Mouse (Mus musculus) layer of hippocampus, postnatal 14 days (tissue): ENCODE measurements at regions not wholly inside any gene's neighbourhood (a gene's known extent, or its start where the extent isn't known, plus 50 kb on each side); places are given as distances from the start of the nearest gene placed in this dataset.

Experiments used
- DNase-seq, 2 experiments: peaks; one replicate each; pipeline ENCODE4 v3.0.0; 2021 to 2022; ENCODE audit warnings: low spot score in 2 of 2, mixed read lengths in 1 of 2

DNA sequence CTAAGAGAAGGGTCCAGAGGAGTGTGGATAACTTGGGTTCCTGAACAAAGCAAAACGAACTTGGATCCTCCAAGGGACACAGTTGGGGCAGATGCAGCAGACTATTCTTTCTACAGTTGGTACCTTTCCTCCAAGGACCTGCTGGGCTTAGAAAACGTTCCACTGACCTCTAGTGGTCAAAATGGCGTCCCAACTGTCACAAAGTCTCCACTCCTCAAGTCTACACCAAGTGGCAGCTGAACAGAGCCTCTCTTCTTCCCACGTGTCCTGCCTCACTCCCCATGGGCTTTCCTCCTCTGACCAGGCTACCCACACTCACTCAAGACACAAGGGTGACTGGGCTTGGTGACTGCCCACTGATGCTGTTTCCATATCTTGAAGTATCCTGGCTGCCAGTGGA is 67.1 kb upstream of the Parp11 start:
- no peak for DNase-seq

DNA sequence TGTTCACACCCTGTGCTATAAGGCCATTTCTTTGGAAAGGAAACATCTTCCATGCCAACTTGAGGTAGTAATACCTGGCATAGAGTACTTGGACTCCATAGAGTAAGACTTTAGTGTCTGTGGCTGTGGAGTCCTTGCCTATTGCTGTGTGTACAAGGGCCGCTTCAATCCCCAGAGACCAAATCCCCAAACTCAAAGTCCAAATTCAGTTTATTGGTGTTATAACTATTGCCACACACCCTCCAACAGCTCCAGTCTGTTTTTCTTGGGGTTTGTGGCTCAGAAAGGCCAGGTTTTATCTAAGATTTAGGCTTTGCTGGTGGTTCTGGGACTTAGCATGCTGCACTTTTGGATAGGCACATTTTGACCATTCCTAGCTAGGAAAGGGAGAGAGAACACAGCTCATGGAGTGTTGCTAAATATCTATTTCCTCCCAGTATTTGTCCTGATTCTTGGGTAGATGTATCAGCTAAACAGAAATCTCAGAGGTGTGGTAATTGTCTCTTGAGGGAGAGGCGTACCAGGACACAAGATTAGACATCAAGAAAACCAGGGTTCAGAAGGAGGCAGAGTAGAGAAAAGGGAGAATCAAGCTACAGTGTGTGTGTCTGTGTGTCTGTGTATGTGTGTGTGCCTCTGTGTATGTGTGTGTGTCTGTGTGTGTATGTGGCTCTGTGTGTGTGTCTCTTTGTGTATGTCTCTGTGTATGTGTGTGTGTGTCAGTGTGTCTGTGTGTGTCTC is 65.3 kb upstream of the Parp11 start:
- DNase-seq = no peak

DNA sequence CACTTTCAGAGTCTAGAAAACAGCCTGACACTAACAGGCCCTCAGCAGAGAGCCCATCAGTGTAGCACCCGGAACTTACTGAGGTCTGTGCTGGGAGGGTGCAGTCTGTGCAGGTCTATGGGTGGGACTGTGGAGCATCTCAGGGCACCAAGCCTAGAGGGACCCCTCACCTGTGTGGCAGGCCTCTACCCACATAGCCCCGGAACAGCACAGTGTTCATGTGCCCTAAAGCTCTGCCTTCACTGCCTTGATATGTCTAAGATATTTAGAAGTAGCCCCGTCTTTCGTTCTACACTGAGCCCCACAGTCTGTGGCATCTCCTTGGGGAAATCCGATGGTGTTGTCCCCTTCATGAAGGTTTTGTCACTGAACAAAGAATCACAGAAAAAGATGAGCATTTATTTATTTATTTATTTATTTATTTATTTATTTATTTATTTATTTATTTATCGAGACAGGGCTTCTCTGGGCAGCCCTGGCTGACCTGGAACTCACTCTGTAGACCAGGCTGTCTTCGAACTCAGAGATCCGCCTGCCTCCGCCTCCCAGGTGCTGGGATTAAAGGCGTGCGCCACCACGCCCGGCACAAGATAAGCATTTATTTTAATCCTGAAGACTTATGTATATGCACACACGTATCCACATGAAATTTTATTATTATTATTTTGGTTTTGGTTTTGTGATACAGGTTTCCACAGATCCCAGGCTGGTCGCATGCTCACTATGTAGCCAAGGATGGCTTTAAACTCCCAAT is 55.2 kb upstream of the Parp11 start:
- DNase-seq = no peak

DNA sequence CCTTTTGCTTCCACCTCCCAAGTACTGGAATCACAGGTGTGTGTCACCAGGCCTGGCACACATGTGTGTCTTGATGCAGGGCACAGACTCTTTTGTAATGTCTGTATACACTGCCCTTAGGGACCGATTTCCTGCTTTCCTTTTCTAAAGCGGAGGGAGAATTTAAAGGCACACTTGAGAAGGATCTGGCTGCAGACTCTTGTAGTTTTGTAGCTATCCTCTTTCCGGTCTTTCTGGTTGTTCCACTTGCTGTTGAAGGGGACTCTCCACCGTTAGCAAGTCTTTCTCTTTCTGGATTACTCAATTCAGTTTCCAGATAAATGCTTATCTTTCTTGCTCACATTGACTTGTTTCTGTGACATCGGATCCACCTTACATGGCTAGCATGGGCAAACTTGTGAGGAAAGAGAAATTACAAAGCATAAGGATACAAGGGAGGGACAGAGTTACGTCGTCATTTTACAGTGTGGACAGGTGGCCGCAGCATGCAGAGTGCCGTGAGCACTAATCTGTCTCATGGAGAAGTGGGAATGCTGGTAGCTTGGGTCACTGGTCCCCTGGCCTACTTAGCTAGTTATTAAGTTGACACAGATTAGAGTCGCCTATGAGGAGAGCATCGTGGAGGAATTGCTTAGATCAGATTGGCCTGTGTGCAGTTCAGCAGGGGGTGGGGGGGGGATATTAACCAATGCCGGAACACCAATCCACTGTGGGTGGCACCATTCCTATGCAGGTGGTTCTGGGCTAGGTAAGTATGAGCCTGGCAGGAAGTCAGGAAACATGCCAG is 54.4 kb upstream of the Parp11 start:
- DNase-seq = no peak

DNA sequence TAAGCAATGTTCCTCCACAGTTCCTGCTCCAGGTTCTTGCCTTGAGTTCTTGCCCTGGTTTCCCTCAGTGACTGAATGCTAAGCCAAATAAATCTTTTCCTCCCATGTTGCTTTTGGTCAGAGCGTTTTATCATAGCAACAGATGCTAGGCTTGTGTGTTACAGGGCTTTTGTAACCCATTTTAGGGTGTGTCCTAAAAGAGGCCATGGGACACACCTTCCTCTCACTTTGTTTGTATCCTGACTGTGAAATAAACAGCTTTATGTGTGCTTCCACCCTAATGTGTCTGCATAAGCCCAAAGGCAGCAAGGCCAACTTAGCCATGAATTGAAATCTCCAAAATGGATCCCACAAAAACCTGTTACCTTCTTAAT is 53.9 kb upstream of the Parp11 start:
- DNase-seq = no peak

DNA sequence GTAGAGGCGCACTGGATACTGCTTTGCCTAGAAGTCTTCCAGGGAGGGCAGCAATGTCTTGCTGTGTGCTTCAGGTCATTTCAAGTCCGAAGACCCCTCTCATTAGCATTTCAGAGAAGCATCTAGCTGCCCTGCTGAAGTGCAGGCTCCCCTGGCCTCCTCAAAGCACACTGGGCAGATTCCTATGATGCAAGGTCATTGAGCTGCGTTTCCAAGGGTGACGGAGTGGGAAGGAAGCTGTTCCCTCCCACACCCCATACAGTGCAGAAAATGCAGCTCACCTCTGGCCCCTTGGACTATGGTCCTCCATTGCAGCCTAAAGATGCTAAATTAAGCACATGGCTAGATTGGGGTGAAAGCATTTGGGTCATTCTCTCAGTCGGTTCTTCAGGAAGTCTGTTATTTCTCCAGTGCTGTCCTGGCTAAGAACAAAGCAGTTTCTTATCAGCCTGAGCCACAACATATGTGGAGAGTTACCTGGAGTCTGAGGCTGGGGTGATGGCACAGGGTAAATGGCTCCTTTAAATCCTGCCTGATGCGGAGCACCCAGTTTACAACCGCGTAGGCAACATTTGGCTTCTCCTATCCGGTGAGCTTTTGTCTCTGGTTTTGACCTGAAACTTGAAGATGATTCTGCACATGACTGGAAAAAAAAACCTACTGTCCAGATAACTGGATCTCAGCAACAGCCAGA is 52.6 kb upstream of the Parp11 start:
- DNase-seq = no peak
